Mouse (Mus musculus) stomach, embryonic 15.5 days (tissue): Measurements from ENCODE around the gene Lcmt1. TPM values are rescaled to one million over a fixed set of nuclear protein-coding genes. Genes with fewer than 3 reads are reported as not detected.

Experiments
- ATAC-seq: fragments of 200-750 bp; cut with Nextera tagmentation; 2 replicates; pipeline ENCODE4 v1.8.0; 2017; ENCODE audit warnings: low read depth, moderate number of reproducible peaks, moderate TSS enrichment; ENCODE audit not compliant: insufficient read depth, low FRiP score
- H3K27ac ChIP-seq: fragments of 300-500 bp; sonication (generic); 2 replicates; pipeline ENCODE4 v1.5.1; 2015; ENCODE audit warnings: mild to moderate bottlenecking, inconsistent platforms
- H3K27me3 ChIP-seq: fragments of 300-500 bp; sonication (generic); replicated peaks from 2 replicates; pipeline ENCODE4 v1.6.1; 2015; ENCODE audit warnings: inconsistent platforms
- H3K36me3 ChIP-seq: fragments of 300-500 bp; sonication (generic); 2 replicates; pipeline ENCODE4 v1.6.1; 2015; ENCODE audit warnings: inconsistent platforms
- H3K4me1 ChIP-seq: fragments of 300-500 bp; sonication (generic); 2 replicates; pipeline ENCODE4 v1.6.1; 2015; ENCODE audit warnings: inconsistent platforms
- H3K4me2 ChIP-seq: fragments of 300-500 bp; sonication (generic); 2 replicates; pipeline ENCODE4 v1.6.1; 2015; ENCODE audit warnings: mild to moderate bottlenecking, inconsistent platforms
- H3K4me3 ChIP-seq: fragments of 300-500 bp; sonication (generic); replicated peaks from 2 replicates; pipeline ENCODE4 v1.5.1; 2015; ENCODE audit warnings: inconsistent platforms
- H3K9ac ChIP-seq: fragments of 300-500 bp; sonication (generic); 2 replicates; pipeline ENCODE4 v1.6.1; 2015; ENCODE audit warnings: inconsistent platforms
- H3K9me3 ChIP-seq: fragments of 300-500 bp; sonication (generic); 2 replicates; pipeline ENCODE4 v1.6.1; 2016; ENCODE audit warnings: inconsistent platforms
- WGBS: fragments of 180-500 bp; shearing (Covaris S2); methylation state at CpG from one replicate; pipeline ENCODE4 v1.1.7; 2015; 5-methylcytosine and 5-hydroxymethylcytosine counted together
- polyA plus RNA-seq: library from polyadenylated mRNA; unstranded; fragments of >200 nt; fragmentation: Nextera tagmentation; extraction: Ambion mirVana; gene quantifications from 2 replicates; pipeline ENCODE4 v1.2.1, GENCODE M21; 2015

The Lcmt1 gene
- polyA plus RNA-seq, 1 experiment from 2014 or later: 43.3 TPM

DNA sequence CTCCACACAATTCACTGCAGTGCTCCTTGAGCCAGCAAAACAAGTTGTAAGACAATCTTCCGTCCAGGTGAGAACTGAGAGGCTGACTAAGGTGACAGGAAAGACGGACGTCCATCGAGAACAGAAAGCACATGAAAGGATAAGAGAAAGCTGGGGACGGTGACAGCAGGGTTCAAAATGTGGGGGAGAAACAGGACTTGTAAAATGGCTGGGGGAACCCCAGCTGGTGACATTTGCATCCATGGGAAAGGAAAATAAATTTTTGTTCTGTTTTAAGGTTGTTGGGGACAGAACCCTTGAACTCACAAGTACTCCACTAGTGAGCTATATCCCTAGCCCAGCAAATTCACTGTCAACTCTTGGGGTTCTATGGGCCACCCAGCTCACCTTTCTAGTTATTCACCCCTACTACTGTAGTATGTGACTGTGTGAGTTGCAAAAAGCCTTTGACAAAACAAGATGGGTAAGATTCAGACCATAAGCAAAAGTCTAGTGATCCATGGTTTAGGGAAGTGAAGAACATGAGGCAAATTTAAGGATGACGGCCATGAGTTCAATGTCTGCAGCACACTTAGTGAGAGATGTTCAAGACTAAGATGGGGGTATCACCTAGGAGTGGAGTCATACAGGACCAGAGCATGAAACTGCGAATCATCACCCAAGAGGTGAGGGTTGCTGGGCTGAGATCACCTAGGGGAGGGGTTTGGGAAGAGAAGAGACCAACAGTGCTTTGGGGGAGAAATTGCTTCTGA is 8.2 kb upstream of the Lcmt1 start:
- Histone ChIP-seq H3K9me3 (no peaks in the 10 kb centered on the region), H3K27ac (no peak overlapping the region), H3K36me3 (no peaks in the 10 kb centered on the region), H3K4me2 (no peak overlapping the region), H3K9ac (no peak overlapping the region), H3K27me3 (no peaks in the 10 kb centered on the region), H3K4me3 (no peak overlapping the region), H3K4me1 (peaks cover 7% of the 10 kb centered on the region; the same call in 1 of the 2 replicates)
- WGBS: 86% methylated on average over 7 of the region's 7 CpGs
- ATAC-seq: no peak

DNA sequence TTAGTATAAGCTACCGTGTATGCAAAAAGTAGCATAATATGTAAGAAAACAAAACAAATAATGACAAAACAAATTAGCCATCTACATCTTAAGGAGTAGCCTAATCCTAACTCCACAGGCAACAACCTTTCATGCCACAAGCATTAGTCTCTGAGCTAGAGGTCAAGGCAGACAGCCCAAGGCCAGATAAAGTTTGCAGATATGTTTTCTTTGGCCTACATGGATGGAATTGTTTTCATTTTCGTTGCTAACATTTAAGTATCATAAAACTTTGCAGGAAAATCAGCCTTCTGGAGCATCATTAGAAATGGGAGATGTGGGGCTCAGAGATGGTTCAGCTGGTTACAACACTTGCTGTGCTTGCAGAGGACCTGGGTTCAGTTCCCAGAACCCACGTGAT is 6.8 kb upstream of the Lcmt1 start:
- Histone ChIP-seq H3K36me3 (no peaks in the 10 kb centered on the region), H3K27me3 (no peaks in the 10 kb centered on the region), H3K27ac (no peak overlapping the region), H3K9me3 (no peaks in the 10 kb centered on the region), H3K4me1 (peaks cover 19% of the 10 kb centered on the region), H3K9ac (no peak overlapping the region), H3K4me2 (no peak overlapping the region), H3K4me3 (no peak overlapping the region)
- ATAC-seq: no peak
- 82% methylated on average over 3 of the region's 3 CpGs for WGBS

DNA sequence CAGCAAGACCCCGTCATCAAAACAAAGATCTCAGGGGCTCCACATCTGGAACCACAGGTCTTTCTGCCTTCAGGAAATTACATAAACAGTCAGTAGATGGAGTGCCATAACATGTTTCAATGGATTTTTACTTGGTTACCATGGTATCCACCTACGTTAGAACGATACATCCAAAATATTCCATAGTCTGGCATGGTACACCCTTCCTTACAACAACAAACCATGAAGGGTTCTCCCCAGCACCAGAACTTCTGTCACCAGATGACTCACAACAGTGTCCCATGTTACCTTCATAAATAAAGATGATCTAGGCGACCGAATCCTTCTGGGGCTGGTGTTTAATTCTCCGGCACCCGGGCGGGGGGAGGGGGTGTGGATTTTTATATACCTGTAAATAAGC is 5.6 kb upstream of the Lcmt1 start:
- 87% methylated on average over 8 of the region's 8 CpGs for WGBS
- H3K4me2 ChIP-seq: no peak overlapping the region
- no peaks in the 10 kb centered on the region for H3K27me3 ChIP-seq
- no peak overlapping the region for H3K27ac ChIP-seq
- no peak overlapping the region for H3K9ac ChIP-seq
- peaks cover 27% of the 10 kb centered on the region for H3K4me1 ChIP-seq
- H3K9me3 ChIP-seq: no peaks in the 10 kb centered on the region
- H3K36me3 ChIP-seq: no peaks in the 10 kb centered on the region
- ATAC-seq: no peak
- no peak overlapping the region for H3K4me3 ChIP-seq

DNA sequence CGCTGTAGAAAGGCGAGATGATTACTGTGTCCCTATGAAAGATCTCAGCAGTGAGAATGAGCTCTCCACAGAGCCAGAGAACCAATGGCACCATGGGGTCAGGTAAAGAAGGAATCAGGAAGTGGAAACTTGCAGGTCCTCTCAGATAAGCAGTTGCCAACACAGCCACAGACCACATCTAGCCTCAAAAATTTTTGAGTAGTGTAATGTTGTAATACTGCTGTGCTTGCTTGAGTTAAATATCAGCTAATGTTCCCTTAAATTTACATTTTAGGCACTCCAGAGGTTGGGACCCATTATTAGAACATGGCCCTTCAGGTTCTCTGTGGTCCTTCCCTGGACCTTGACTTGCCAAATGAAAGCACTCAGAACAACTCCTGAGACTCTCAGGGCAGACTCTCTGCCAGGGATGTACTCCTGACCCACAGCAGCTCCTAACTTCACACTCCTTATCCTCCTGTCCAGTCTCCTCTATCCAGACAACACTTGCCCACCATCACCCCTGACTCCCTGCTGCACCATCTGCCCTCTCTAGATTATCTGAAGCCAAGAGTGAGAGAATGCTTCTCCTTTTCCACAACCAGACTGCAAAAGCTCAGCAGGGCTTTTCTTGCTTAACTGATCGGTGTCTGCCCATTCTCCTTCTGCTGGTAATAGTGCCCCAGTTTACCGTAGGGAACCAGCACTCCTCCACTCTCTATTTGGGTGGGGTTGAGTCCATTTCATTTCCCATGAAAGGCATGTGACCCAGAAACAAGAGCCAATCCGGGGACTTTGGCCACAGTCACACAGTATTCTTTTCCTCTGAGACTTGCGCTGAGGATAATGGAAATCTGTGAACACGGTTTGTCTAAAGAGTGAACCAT is 3.5 kb upstream of the Lcmt1 start:
- H3K36me3 ChIP-seq: no peaks in the 10 kb centered on the region
- H3K27ac ChIP-seq: no peak overlapping the region
- H3K4me1 ChIP-seq: peaks cover 33% of the 10 kb centered on the region
- ATAC-seq: no peak
- H3K4me2 ChIP-seq: no peak overlapping the region
- no peak overlapping the region for H3K9ac ChIP-seq
- WGBS: 77% methylated on average over 7 of the region's 7 CpGs
- no peaks in the 10 kb centered on the region for H3K9me3 ChIP-seq
- H3K27me3 ChIP-seq: no peaks in the 10 kb centered on the region
- H3K4me3 ChIP-seq: no peak overlapping the region

DNA sequence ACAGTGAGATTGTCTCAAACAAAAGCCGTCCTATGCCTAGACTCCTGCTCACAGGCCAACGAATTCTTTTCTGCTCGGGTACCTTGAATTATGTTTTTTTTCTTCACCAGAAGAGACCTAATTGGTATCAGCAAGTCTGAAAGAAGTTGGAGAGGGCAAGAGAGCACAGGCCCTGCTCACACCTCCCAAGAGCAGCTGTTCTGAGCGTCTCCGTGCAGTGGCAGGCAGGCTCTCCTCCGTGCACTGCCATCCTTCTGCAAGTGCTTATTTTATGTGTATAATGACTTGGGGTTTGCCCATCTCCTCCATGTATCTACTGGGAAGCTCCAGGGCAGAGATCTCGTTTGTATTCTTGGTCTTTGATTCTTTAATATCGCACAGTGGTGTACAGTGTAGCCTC is 2.8 kb upstream of the Lcmt1 start:
- H3K36me3 ChIP-seq: no peaks in the 10 kb centered on the region
- 79% methylated on average over 8 of the region's 8 CpGs for WGBS
- H3K9me3 ChIP-seq: no peaks in the 10 kb centered on the region
- no peak overlapping the region for H3K9ac ChIP-seq
- no peak for ATAC-seq
- H3K27ac ChIP-seq: no peak overlapping the region
- peaks cover 33% of the 10 kb centered on the region for H3K4me1 ChIP-seq
- no peak overlapping the region for H3K4me3 ChIP-seq
- H3K27me3 ChIP-seq: no peaks in the 10 kb centered on the region
- no peak overlapping the region for H3K4me2 ChIP-seq

DNA sequence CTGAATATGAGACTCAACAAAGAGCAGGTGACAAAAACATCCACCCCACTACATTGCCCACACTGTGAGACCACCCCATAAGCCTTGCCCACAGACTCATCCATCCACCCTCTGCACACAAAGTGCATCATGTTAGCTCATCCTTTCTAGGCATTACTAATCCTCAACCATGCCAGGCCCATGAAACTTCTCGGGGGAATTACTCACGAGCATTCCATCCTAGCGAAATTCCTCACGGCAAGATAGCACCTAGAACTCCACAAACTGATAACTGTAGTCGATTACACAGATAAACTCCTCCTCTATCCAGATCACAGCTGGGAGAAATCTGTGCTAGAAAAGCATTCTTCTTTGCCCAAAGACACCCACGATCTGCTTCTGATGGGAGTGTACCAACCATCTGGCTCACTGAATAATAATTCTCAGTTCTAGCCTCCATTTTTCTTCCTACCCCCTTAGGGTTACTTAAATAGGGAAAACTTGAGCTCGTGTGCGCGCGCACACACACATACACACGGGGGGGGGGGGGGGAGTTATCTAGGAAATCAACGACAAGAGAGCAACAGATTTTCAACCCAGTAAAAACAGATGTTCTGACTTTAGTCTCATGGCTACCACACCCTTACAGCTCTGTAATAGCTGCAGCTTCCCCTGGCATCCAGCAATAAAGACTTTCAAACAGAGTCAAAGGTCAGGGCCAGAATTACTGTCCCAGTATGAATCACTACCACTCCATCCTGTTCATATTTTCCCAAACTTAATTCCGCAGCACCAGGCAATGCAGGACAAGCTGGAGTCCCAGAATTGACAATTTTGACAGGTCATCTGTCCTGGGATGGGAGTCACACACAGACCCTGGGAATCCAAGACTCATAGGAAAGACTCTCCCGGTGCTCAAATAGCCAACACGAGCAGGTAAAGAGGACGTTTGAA is 2.1 kb upstream of the Lcmt1 start:
- H3K36me3 ChIP-seq: no peaks in the 10 kb centered on the region
- H3K4me1 ChIP-seq: peaks cover 33% of the 10 kb centered on the region
- H3K27ac ChIP-seq: no peak overlapping the region
- WGBS: 72% methylated on average over 16 of the region's 16 CpGs
- no peak for ATAC-seq
- H3K4me2 ChIP-seq: peak overlapping the region; percentile 72
- no peaks in the 10 kb centered on the region for H3K9me3 ChIP-seq
- H3K27me3 ChIP-seq: no peaks in the 10 kb centered on the region
- H3K9ac ChIP-seq: no peak overlapping the region
- peak overlapping the region; percentile 88; the same call in 1 of the 2 replicates for H3K4me3 ChIP-seq

DNA sequence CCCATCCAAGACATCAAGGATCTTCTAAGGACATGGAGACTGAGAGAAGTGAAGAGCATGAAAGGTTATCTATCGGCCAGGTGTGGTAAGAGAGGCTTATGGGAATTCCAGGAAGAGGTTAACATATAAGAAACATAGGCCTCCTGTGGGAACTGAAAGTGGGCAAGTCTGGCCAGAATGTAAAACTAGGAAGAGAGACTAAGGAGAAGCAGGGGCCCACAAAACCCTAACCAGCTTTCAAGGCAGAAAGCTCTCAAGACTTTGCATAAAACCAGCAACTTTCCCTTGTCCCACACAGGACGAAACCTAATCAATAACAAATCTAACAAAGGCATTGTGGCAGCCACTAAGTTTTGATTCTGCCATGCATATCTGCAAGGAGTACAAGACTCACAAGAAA is 1.4 kb upstream of the Lcmt1 start:
- Histone ChIP-seq H3K9me3 (no peaks in the 10 kb centered on the region), H3K4me3 (peak overlapping the region; percentile 88), H3K4me1 (peaks cover 33% of the 10 kb centered on the region), H3K9ac (no peak overlapping the region), H3K27ac (no peak overlapping the region), H3K27me3 (no peaks in the 10 kb centered on the region), H3K36me3 (no peaks in the 10 kb centered on the region), H3K4me2 (peak overlapping the region; percentile 72)
- 70% methylated on average over 2 of the region's 2 CpGs for WGBS
- no peak for ATAC-seq

DNA sequence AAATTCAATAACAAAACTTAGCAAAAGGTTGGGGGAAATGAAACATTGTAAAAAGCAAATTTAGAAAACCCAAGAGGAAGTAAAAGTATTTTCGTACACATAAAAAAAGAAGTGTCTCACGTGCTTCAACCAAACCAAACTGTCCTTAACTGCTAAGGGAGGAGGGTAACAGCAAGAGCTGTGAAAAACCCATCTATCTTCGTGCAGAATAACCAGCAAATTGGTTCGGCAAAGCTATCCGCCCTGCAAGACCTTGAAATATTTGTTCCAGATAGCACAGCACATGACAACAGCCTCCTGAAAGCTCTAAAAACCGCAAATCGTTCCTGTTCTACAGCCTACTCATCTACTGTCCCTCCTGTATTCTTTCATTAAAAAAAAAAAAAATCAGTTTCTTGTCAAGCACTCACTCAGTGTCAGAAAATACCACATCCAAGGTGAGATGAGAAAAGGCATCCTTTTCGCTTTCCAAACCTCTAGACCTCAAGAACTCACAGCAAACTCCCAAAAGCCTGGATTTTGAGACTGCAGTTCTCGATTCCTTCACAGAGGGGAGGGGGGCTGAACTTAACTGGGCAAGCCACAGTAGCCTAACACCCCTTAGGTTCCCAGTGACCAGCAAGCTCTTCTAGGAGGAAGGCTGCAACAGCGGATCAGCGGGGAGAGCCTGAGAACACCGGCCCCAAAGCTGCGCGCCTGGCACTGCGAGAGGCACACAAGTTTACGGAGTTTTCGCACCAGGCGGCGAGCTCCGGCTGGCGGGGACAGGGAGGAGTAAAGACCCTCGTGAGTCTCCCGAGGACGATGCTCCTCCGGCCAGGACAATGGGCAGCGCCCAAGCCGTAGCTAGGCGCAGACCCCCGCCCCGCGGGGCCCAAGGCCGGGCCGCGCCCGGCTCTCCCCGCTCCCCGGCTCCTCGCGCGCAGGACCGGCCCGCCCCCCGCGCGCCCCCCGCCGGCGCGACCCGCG is 522 bp upstream of the Lcmt1 start:
- no peaks in the 10 kb centered on the region for H3K27me3 ChIP-seq
- peak overlapping the region; percentile 88 for H3K4me3 ChIP-seq
- no peaks in the 10 kb centered on the region for H3K36me3 ChIP-seq
- H3K9ac ChIP-seq: peak overlapping the region; percentile 75
- ATAC-seq: peak; percentile 45
- H3K4me2 ChIP-seq: peak overlapping the region; percentile 72
- peaks cover 33% of the 10 kb centered on the region for H3K4me1 ChIP-seq
- H3K27ac ChIP-seq: peak overlapping the region; percentile 91
- WGBS: 2% methylated on average over 51 of the region's 51 CpGs
- no peaks in the 10 kb centered on the region for H3K9me3 ChIP-seq

DNA sequence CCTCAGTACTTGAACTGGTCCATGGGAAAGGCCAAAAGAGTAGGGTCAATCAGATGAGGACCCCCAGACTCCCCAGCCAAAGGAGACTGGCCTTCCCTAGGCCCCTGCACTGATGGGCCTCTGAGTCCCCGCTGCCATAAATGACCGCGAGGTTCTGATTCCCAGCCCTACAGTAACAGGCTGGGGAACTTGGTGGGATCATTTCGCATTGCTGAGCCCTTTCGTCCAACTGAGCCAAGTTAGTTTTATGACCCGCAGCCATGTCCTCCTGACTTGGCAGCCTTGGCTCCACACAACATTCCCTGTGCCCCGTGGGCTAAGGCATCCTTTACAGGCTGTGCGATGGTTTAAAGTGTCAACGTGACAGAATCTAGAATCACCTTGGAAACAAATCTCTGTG is 1.1 kb downstream of the Lcmt1 start:
- H3K4me3 ChIP-seq: peak overlapping the region; percentile 88
- peak overlapping the region; percentile 85 for H3K4me2 ChIP-seq
- H3K36me3 ChIP-seq: no peaks in the 10 kb centered on the region
- 41% methylated on average over 9 of the region's 9 CpGs for WGBS
- no peaks in the 10 kb centered on the region for H3K9me3 ChIP-seq
- H3K27ac ChIP-seq: no peak overlapping the region
- ATAC-seq: no peak
- peaks cover 28% of the 10 kb centered on the region for H3K4me1 ChIP-seq
- no peaks in the 10 kb centered on the region for H3K27me3 ChIP-seq
- no peak overlapping the region for H3K9ac ChIP-seq

DNA sequence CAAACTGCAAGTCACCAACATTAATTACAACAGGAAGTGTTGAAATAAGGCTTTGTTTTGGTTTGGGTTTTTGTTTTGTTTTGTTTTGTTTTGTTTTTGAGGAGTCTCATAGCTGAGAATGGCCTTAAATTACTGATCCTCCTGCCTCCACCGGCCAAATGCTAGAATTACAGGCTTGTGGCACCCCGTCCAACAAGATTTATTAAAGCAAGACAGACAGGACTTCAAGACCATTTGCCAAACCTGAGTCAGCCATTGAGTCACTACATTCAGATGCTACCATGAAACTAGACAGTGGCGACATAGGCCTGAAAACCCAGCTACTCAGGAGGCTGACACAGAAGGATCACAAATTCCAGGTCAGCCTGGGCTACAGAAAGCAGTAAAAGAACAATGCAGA is 1.9 kb downstream of the Lcmt1 start:
- H3K27me3 ChIP-seq: no peaks in the 10 kb centered on the region
- 53% methylated on average over 3 of the region's 3 CpGs for WGBS
- no peak overlapping the region for H3K4me2 ChIP-seq
- ATAC-seq: no peak
- no peak overlapping the region for H3K27ac ChIP-seq
- H3K36me3 ChIP-seq: no peaks in the 10 kb centered on the region
- H3K4me1 ChIP-seq: peaks cover 26% of the 10 kb centered on the region
- no peak overlapping the region for H3K9ac ChIP-seq
- no peak overlapping the region for H3K4me3 ChIP-seq
- H3K9me3 ChIP-seq: no peaks in the 10 kb centered on the region
